Mouse (Mus musculus) frontal cortex, adult 2 months (tissue): ENCODE data around the gene Ccdc6. TPM values are rescaled to one million over a fixed set of nuclear protein-coding genes. Genes with fewer than 3 reads are reported as not detected.

ENCODE experiments used
- DNase-seq, 2 experiments: peaks; one replicate each; pipeline ENCODE4 v3.0.0; 2022; ENCODE audit warnings: low spot score in 1 of 2; ENCODE audit errors: extremely low spot score in 1 of 2
- polyA plus RNA-seq: library from polyadenylated mRNA; depleted of rRNA; stranded (reverse); fragments of >200 nt; gene quantifications from 2 replicates; pipeline ENCODE4 v1.2.3, GENCODE M21; 2012; rRNA removed

Ccdc6 gene
- polyA plus RNA-seq: 22.6 and 23.7 TPM in 2 replicates

GRCm38 (mm10) chr10:70096366-70097188 lies at the start of gene Ccdc6:
TSS of gene Ccdc6 (plus strand) at chr10:70097121.
- DNase-seq: peak; percentile 22 to 80

- no peak for DNase-seq
Observed at GRCm38 (mm10) chr10:70049771-70050170, 47.1 kb upstream of the Ccdc6 start.

- no peak for DNase-seq
Observed at GRCm38 (mm10) chr10:70055291-70055690, 41.6 kb upstream of the Ccdc6 start.

GRCm38 (mm10) chr10:70057064-70057463 lies 39.9 kb upstream of the Ccdc6 start:
- no peak for DNase-seq

GRCm38 (mm10) chr10:70060021-70060688 lies 36.8 kb upstream of the Ccdc6 start:
- peak in 1 of 2 experiments; percentile 53 for DNase-seq

GRCm38 (mm10) chr10:70060689-70061081 lies 36.2 kb upstream of the Ccdc6 start:
- DNase-seq: peak in 1 of 2 experiments; percentile 35

- peak in 1 of 2 experiments; percentile 23 for DNase-seq
Observed at GRCm38 (mm10) chr10:70063881-70064555, 32.9 kb upstream of the Ccdc6 start.

GRCm38 (mm10) chr10:70065191-70065590 lies 31.7 kb upstream of the Ccdc6 start:
- no peak for DNase-seq

- DNase-seq: no peak
Observed at GRCm38 (mm10) chr10:70066497-70067168, 30.3 kb upstream of the Ccdc6 start.

- no peak for DNase-seq
Observed at GRCm38 (mm10) chr10:70067169-70068115, 29.5 kb upstream of the Ccdc6 start.

- no peak for DNase-seq
Observed at GRCm38 (mm10) chr10:70069321-70069720, 27.6 kb upstream of the Ccdc6 start.

- peak; percentile 59 to 76 for DNase-seq
Observed at GRCm38 (mm10) chr10:70071334-70071733, 25.6 kb upstream of the Ccdc6 start.

GRCm38 (mm10) chr10:70077452-70077851 lies 19.5 kb upstream of the Ccdc6 start:
- DNase-seq: peak; percentile 33 to 70

- no peak for DNase-seq
Observed at GRCm38 (mm10) chr10:70080908-70081307, 16.0 kb upstream of the Ccdc6 start.

GRCm38 (mm10) chr10:70081564-70082175 lies 15.3 kb upstream of the Ccdc6 start:
- DNase-seq: peak in 1 of 2 experiments; percentile 29

GRCm38 (mm10) chr10:70083241-70083640 lies 13.7 kb upstream of the Ccdc6 start:
- no peak for DNase-seq

GRCm38 (mm10) chr10:70085256-70085961 lies 11.5 kb upstream of the Ccdc6 start:
- DNase-seq: no peak

GRCm38 (mm10) chr10:70088788-70089187 lies 8.1 kb upstream of the Ccdc6 start:
- no peak for DNase-seq
